In the genomic region with DNA sequence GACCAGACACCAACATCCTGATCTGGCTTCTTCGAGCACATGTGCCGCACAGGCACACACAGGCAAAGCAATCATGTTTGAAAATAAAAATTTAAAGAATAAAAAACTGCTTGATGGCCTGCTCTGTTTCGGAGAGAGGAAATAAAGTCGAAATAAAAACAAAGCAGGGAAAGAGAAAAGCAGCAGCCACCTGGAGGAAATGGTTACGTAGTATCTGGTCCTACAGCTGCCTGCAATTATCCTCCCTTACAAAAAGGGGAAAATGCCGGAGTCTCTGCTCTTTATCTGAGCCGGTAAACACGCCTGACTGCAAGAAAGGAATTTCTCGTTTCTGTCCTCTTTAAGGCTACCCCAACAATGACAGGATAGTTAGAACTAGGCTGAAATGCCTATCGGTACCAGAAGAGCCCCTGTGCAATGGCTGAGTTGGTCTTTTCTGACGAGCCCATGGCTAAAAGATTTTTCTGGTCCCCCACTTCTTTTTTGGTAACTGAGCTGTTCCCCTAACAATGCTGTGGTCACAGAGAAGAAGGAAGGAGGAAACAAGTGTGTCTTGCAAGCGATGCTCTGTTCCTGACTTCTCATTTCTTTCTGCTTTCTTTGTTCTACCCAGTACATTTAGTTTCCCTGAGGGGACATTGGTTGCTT, we compare ENCODE assay signal across 9 mouse cellular contexts. TPM values are rescaled to one million over a fixed set of nuclear protein-coding genes. Genes with fewer than 3 reads are reported as not detected.
A peak's percentile ranks its signal among the peaks of the same experiment; 100 is the strongest.
DNase-seq lines count a peak whose midpoint lies in the region; ATAC-seq and TF ChIP-seq lines count a peak whose summit lies in the region.
"Had no signal": no experiment of that assay in that cellular context is flagged by ENCODE, and none has a peak within 500 bp of the region (broad histone marks: within the 10 kb centered on the region; RNA-seq: fewer than 3 reads in every experiment).

No protein-coding gene starts in this region.

- no peak for ATAC-seq in liver, embryonic 11.5 days (replicated peaks; ENCODE audit: low FRiP score)
- no peak for ATAC-seq in liver, embryonic 12.5 days
- ATAC-seq in embryonic facial prominence, embryonic 14.5 days (ENCODE audit: low read depth), result no peak

- DNase-seq in embryo, embryonic 10.5 days (ENCODE audit: low spot score), result peak; percentile 45
- DNase-seq in embryo, embryonic 11 days, result no peak
- no peak for DNase-seq in liver, embryonic 11.5 days (ENCODE audit: low spot score)
- DNase-seq in embryonic facial prominence, embryonic 14.5 days (ENCODE audit: low spot score), result peak; percentile 80
- DNase-seq in cerebellum, adult 9-10 months, result no peak
- no peak for DNase-seq in urinary bladder, postnatal 10 days (ENCODE audit: low spot score)
- DNase-seq: heart, postnatal 36 days had no signal

- no peaks in the 10 kb centered on the region for H3K27me3 ChIP-seq in liver, embryonic 11.5 days (replicated peaks; ENCODE audit: control insufficient read depth, insufficient read depth, low read length)
- peaks cover 27% of the 10 kb centered on the region for H3K27me3 ChIP-seq in liver, embryonic 12.5 days (replicated peaks)
- no peaks in the 10 kb centered on the region for H3K27me3 ChIP-seq in embryonic facial prominence, embryonic 14.5 days (replicated peaks; ENCODE audit: control insufficient read depth, insufficient read depth, low read length)

- no peak for TF ChIP-seq CTCF in olfactory bulb, adult 2 months (IDR thresholded peaks at IDR 0.05; ENCODE audit: insufficient read depth, low read depth, low read length)

- 31% methylated on average over 12 of the region's 12 CpGs for WGBS in liver, embryonic 11.5 days
- WGBS in liver, embryonic 12.5 days (ENCODE audit: insufficient replicate concordance), result 20% methylated on average over 12 of the region's 12 CpGs
- 23% methylated on average over 12 of the region's 12 CpGs for WGBS in embryonic facial prominence, embryonic 14.5 days
- WGBS in olfactory bulb, adult 2 months, result 33% methylated on average over 12 of the region's 12 CpGs

- no peak overlapping the region for H3K27ac ChIP-seq in liver, embryonic 11.5 days (ENCODE audit: low read depth, low read length)
- H3K27ac ChIP-seq in liver, embryonic 12.5 days, result no peak overlapping the region
- H3K27ac ChIP-seq in embryonic facial prominence, embryonic 14.5 days (replicated peaks; ENCODE audit: low read depth, low read length), result peak overlapping the region; percentile 75
- H3K27ac ChIP-seq in olfactory bulb, adult 2 months (ENCODE audit: insufficient read depth, low read depth, low read length), result peak overlapping the region; percentile 7; the same call in 1 of the 2 replicates

- 0 out of 2 replicates have a peak overlapping the region, but pooled peaks have one; percentile 20 for H3K9ac ChIP-seq in liver, embryonic 11.5 days (ENCODE audit: low read depth, low read length)
- H3K9ac ChIP-seq in liver, embryonic 12.5 days, result no peak overlapping the region
- H3K9ac ChIP-seq in embryonic facial prominence, embryonic 14.5 days (ENCODE audit: low read depth, low read length), result 0 out of 2 replicates have a peak overlapping the region, but pooled peaks have one; percentile 10

- H3K4me2 ChIP-seq in liver, embryonic 11.5 days, result peak overlapping the region; percentile 17; the same call in 1 of the 2 replicates
- H3K4me2 ChIP-seq in liver, embryonic 12.5 days, result no peak overlapping the region
- H3K4me2 ChIP-seq in embryonic facial prominence, embryonic 14.5 days (ENCODE audit: low read depth, low read length), result peak overlapping the region; percentile 23

- no peak for TF ChIP-seq POLR2A in olfactory bulb, adult 2 months (IDR thresholded peaks at IDR 0.05; ENCODE audit: insufficient read depth, low read depth, low read length)

- H3K4me1 ChIP-seq in liver, embryonic 11.5 days (replicated peaks; ENCODE audit: control insufficient read depth, insufficient read depth, low read length), result peaks cover 11% of the 10 kb centered on the region; the same call in 1 of the 2 replicates
- peaks cover 19% of the 10 kb centered on the region for H3K4me1 ChIP-seq in liver, embryonic 12.5 days
- H3K4me1 ChIP-seq in embryonic facial prominence, embryonic 14.5 days (ENCODE audit: control insufficient read depth, insufficient read depth, low read length), result peaks cover 17% of the 10 kb centered on the region
- peaks cover 12% of the 10 kb centered on the region for H3K4me1 ChIP-seq in olfactory bulb, adult 2 months (ENCODE audit: control insufficient read depth, insufficient read depth, low read length)

- H3K9me3 ChIP-seq in liver, embryonic 11.5 days (ENCODE audit: control insufficient read depth, low read length), result no peaks in the 10 kb centered on the region
- 0 out of 2 replicates have a peak, but pooled peaks cover 2% of the 10 kb centered on the region for H3K9me3 ChIP-seq in liver, embryonic 12.5 days (replicated peaks)
- 0 out of 2 replicates have a peak, but pooled peaks cover 3% of the 10 kb centered on the region for H3K9me3 ChIP-seq in embryonic facial prominence, embryonic 14.5 days (ENCODE audit: control insufficient read depth, low read length)

- no peak overlapping the region for H3K4me3 ChIP-seq in liver, embryonic 11.5 days (ENCODE audit: low read depth, low read length)
- H3K4me3 ChIP-seq in liver, embryonic 12.5 days, result no peak overlapping the region
- H3K4me3 ChIP-seq in embryonic facial prominence, embryonic 14.5 days (ENCODE audit: low read depth, low read length), result no peak overlapping the region
- H3K4me3 ChIP-seq in olfactory bulb, adult 2 months (ENCODE audit: insufficient read depth, low read depth, low read length), result no peak overlapping the region

- H3K36me3 ChIP-seq in liver, embryonic 11.5 days (ENCODE audit: control insufficient read depth, insufficient read depth, low read length), result no peaks in the 10 kb centered on the region
- H3K36me3 ChIP-seq in liver, embryonic 12.5 days, result no peaks in the 10 kb centered on the region
- H3K36me3 ChIP-seq in embryonic facial prominence, embryonic 14.5 days (ENCODE audit: control insufficient read depth, insufficient read depth, low read length), result no peaks in the 10 kb centered on the region

RNA-seq across cellular contexts. Expression of gene Nfyb, which starts 32.7 kb away (rescaled TPM):
- polyA plus RNA-seq in liver, embryonic 11.5 days (2014; fragmentation: Nextera tagmentation; extraction: Ambion mirVana), result 47.6 and 50.4 TPM in 2 replicates
- polyA plus RNA-seq in liver, embryonic 12.5 days (2016; fragmentation: Nextera tagmentation; extraction: Ambion mirVana), result 39.4 and 40.4 TPM in 2 replicates
- 41.8 and 45.7 TPM in 2 replicates for polyA plus RNA-seq in embryonic facial prominence, embryonic 14.5 days (2014; fragmentation: Nextera tagmentation; extraction: Ambion mirVana)
- not detected in 2 replicates for polyA plus RNA-seq in olfactory bulb, adult 2 months (2012; ENCODE audit: insufficient read depth, insufficient read length, low replicate concordance, missing spikeins)

RNA-seq across cellular contexts. Expression of gene Txnrd1, which starts 37.2 kb away (rescaled TPM):
- 129 and 145 TPM in 2 replicates for polyA plus RNA-seq in liver, embryonic 11.5 days (2014; fragmentation: Nextera tagmentation; extraction: Ambion mirVana)
- polyA plus RNA-seq in liver, embryonic 12.5 days (2016; fragmentation: Nextera tagmentation; extraction: Ambion mirVana), result 106 and 108 TPM in 2 replicates
- polyA plus RNA-seq in embryonic facial prominence, embryonic 14.5 days (2014; fragmentation: Nextera tagmentation; extraction: Ambion mirVana), result 85.0 and 98.9 TPM in 2 replicates
- not detected in 2 replicates for polyA plus RNA-seq in olfactory bulb, adult 2 months (2012; ENCODE audit: insufficient read depth, insufficient read length, low replicate concordance, missing spikeins)

Comparison
In these comparisons a context has a peak if more than half of its experiments do, and no peak if none do; other contexts are left out.
1. DNase-seq: peak in embryo, embryonic 10.5 days (single experiment) and embryonic facial prominence, embryonic 14.5 days (single experiment); none in embryo, embryonic 11 days (single experiment), liver, embryonic 11.5 days (single experiment), cerebellum, adult 9-10 months (single experiment) and urinary bladder, postnatal 10 days (single experiment).
2. H3K27ac ChIP-seq: peak in embryonic facial prominence, embryonic 14.5 days (single experiment) and olfactory bulb, adult 2 months (single experiment); none in liver, embryonic 11.5 days (single experiment) and liver, embryonic 12.5 days (single experiment).